Mouse (Mus musculus) lung, embryonic 15.5 days (tissue): ENCODE data around the gene Oas1d. TPM values are rescaled to one million over a fixed set of nuclear protein-coding genes. Genes with fewer than 3 reads are reported as not detected.
"Not testable (repeated sequence)": the region's sequence is repeated elsewhere in the genome, so short reads cannot be mapped to it uniquely, and the experiment has no call there.

ENCODE experiments used
- ATAC-seq: fragments of 200-750 bp; cut with Nextera tagmentation; 2 replicates; pipeline ENCODE4 v1.8.0; 2017; ENCODE audit warnings: moderate number of reproducible peaks, borderline replicate concordance; ENCODE audit not compliant: low FRiP score, low TSS enrichment; ENCODE audit errors: extremely low read depth
- H3K27ac ChIP-seq: fragments of 300-500 bp; sonication (generic); 2 replicates; pipeline ENCODE4 v1.5.1; 2015; ENCODE audit warnings: moderate library complexity, mild to moderate bottlenecking, inconsistent platforms
- H3K27me3 ChIP-seq: fragments of 300-500 bp; sonication (generic); 2 replicates; pipeline ENCODE4 v1.6.1; 2015; ENCODE audit warnings: inconsistent platforms
- H3K36me3 ChIP-seq: fragments of 300-500 bp; sonication (generic); 2 replicates; pipeline ENCODE4 v1.6.1; 2015; ENCODE audit warnings: inconsistent platforms
- H3K4me1 ChIP-seq: fragments of 300-500 bp; sonication (generic); 2 replicates; pipeline ENCODE4 v1.6.1; 2015; ENCODE audit warnings: inconsistent platforms
- H3K4me2 ChIP-seq: fragments of 300-500 bp; sonication (generic); 2 replicates; pipeline ENCODE4 v1.6.1; 2015; ENCODE audit warnings: inconsistent platforms, mild to moderate bottlenecking, moderate library complexity
- H3K4me3 ChIP-seq: fragments of 300-500 bp; sonication (generic); 2 replicates; pipeline ENCODE4 v1.5.1; 2015; ENCODE audit warnings: mild to moderate bottlenecking, inconsistent platforms
- H3K9ac ChIP-seq: fragments of 300-500 bp; sonication (generic); 2 replicates; pipeline ENCODE4 v1.6.1; 2015; ENCODE audit warnings: inconsistent platforms
- H3K9me3 ChIP-seq: fragments of 300-500 bp; sonication (generic); 2 replicates; pipeline ENCODE4 v1.6.1; 2016; ENCODE audit warnings: inconsistent platforms
- WGBS: fragments of 180-500 bp; shearing (Covaris S2); methylation state at CpG from one replicate; pipeline ENCODE4 v1.1.7; 2015; 5-methylcytosine and 5-hydroxymethylcytosine counted together
- polyA plus RNA-seq: library from polyadenylated mRNA; unstranded; fragments of >200 nt; fragmentation: Nextera tagmentation; extraction: Ambion mirVana; gene quantifications from 2 replicates; pipeline ENCODE4 v1.2.1, GENCODE M21; 2015

Oas1d gene
- polyA plus RNA-seq, 1 experiment from 2014 or later: not detected

- H3K4me1 ChIP-seq, H3K4me3 ChIP-seq, H3K9me3 ChIP-seq, ATAC-seq, H3K9ac ChIP-seq, H3K4me2 ChIP-seq, H3K27ac ChIP-seq, H3K27me3 ChIP-seq, H3K36me3 ChIP-seq: not testable (repeated sequence)
- 28% methylated on average over 4 of the region's 4 CpGs for WGBS
Measured at GRCm38 (mm10) chr5:120888294-120888815, 26.0 kb upstream of the Oas1d start.

- Histone ChIP-seq H3K27me3 (no peaks in the 10 kb centered on the region), H3K9me3 (no peaks in the 10 kb centered on the region), H3K4me1 (no peaks in the 10 kb centered on the region), H3K4me2 (no peak overlapping the region), H3K9ac (no peak overlapping the region), H3K36me3 (no peaks in the 10 kb centered on the region), H3K4me3 (no peak overlapping the region), H3K27ac (no peak overlapping the region)
- ATAC-seq: no peak
- 65% methylated on average over 2 of the region's 2 CpGs for WGBS
Measured at GRCm38 (mm10) chr5:120890026-120890425, 24.3 kb upstream of the Oas1d start.

- Histone ChIP-seq H3K9me3 (no peaks in the 10 kb centered on the region), H3K27ac (no peak overlapping the region), H3K4me2 (no peak overlapping the region), H3K9ac (no peak overlapping the region), H3K36me3 (no peaks in the 10 kb centered on the region), H3K4me3 (no peak overlapping the region), H3K4me1 (no peaks in the 10 kb centered on the region), H3K27me3 (no peaks in the 10 kb centered on the region)
- WGBS: 49% methylated on average over 3 of the region's 3 CpGs
- ATAC-seq: no peak
Measured at GRCm38 (mm10) chr5:120890991-120891390, 23.3 kb upstream of the Oas1d start.

GRCm38 (mm10) chr5:120891566-120892242 is 22.6 kb upstream of the Oas1d start:
- WGBS: 69% methylated on average over 2 of the region's 2 CpGs
- H3K27me3 ChIP-seq, H3K9me3 ChIP-seq, H3K4me3 ChIP-seq, H3K36me3 ChIP-seq, ATAC-seq, H3K27ac ChIP-seq, H3K9ac ChIP-seq, H3K4me2 ChIP-seq, H3K4me1 ChIP-seq: not testable (repeated sequence)

- ATAC-seq: no peak
- no peak overlapping the region for H3K9ac ChIP-seq
- WGBS: 39% methylated on average over 2 of the region's 2 CpGs
- H3K9me3 ChIP-seq: no peaks in the 10 kb centered on the region
- H3K4me3 ChIP-seq: no peak overlapping the region
- H3K27ac ChIP-seq: no peak overlapping the region
- H3K27me3 ChIP-seq: no peaks in the 10 kb centered on the region
- no peaks in the 10 kb centered on the region for H3K4me1 ChIP-seq
- no peak overlapping the region for H3K4me2 ChIP-seq
- no peaks in the 10 kb centered on the region for H3K36me3 ChIP-seq
Measured at GRCm38 (mm10) chr5:120892243-120892660, 22.1 kb upstream of the Oas1d start.

- H3K27ac ChIP-seq, H3K4me1 ChIP-seq, H3K27me3 ChIP-seq, H3K36me3 ChIP-seq, H3K4me2 ChIP-seq, H3K9ac ChIP-seq, H3K9me3 ChIP-seq, H3K4me3 ChIP-seq, ATAC-seq: not testable (repeated sequence)
- 86% methylated on average over 4 of the region's 4 CpGs for WGBS
Measured at GRCm38 (mm10) chr5:120893866-120894265, 20.5 kb upstream of the Oas1d start.

- H3K4me3 ChIP-seq, H3K9me3 ChIP-seq, ATAC-seq, H3K36me3 ChIP-seq, H3K4me1 ChIP-seq, H3K27ac ChIP-seq, H3K9ac ChIP-seq, H3K4me2 ChIP-seq, H3K27me3 ChIP-seq: not testable (repeated sequence)
- 70% methylated on average over 2 of the region's 2 CpGs for WGBS
Measured at GRCm38 (mm10) chr5:120894692-120895091, 19.6 kb upstream of the Oas1d start.

GRCm38 (mm10) chr5:120895231-120895900 is 19.0 kb upstream of the Oas1d start:
- Histone ChIP-seq H3K36me3 (no peaks in the 10 kb centered on the region), H3K4me3 (no peak overlapping the region), H3K4me1 (no peaks in the 10 kb centered on the region), H3K27ac (no peak overlapping the region), H3K27me3 (no peaks in the 10 kb centered on the region), H3K4me2 (no peak overlapping the region), H3K9ac (no peak overlapping the region), H3K9me3 (no peaks in the 10 kb centered on the region)
- no peak for ATAC-seq
- 84% methylated on average over 11 of the region's 11 CpGs for WGBS

- H3K4me3 ChIP-seq: no peak overlapping the region
- no peak overlapping the region for H3K27ac ChIP-seq
- H3K4me1 ChIP-seq: no peaks in the 10 kb centered on the region
- 81% methylated on average over 6 of the region's 6 CpGs for WGBS
- H3K9me3 ChIP-seq: no peaks in the 10 kb centered on the region
- no peaks in the 10 kb centered on the region for H3K36me3 ChIP-seq
- H3K4me2 ChIP-seq: no peak overlapping the region
- no peaks in the 10 kb centered on the region for H3K27me3 ChIP-seq
- ATAC-seq: no peak
- no peak overlapping the region for H3K9ac ChIP-seq
Measured at GRCm38 (mm10) chr5:120898307-120898706, 16.0 kb upstream of the Oas1d start.

GRCm38 (mm10) chr5:120898726-120899125 is 15.6 kb upstream of the Oas1d start:
- Histone ChIP-seq H3K4me1 (no peaks in the 10 kb centered on the region), H3K9ac (no peak overlapping the region), H3K27me3 (no peaks in the 10 kb centered on the region), H3K4me3 (no peak overlapping the region), H3K9me3 (no peaks in the 10 kb centered on the region), H3K27ac (no peak overlapping the region), H3K36me3 (no peaks in the 10 kb centered on the region), H3K4me2 (no peak overlapping the region)
- ATAC-seq: no peak

GRCm38 (mm10) chr5:120900666-120901065 is 13.7 kb upstream of the Oas1d start:
- WGBS: 40% methylated on average over 1 of the region's 1 CpGs

GRCm38 (mm10) chr5:120902056-120902455 is 12.3 kb upstream of the Oas1d start:
- no peak for ATAC-seq
- 91% methylated on average over 5 of the region's 5 CpGs for WGBS
- H3K36me3 ChIP-seq: no peaks in the 10 kb centered on the region
- H3K27me3 ChIP-seq: no peaks in the 10 kb centered on the region
- H3K4me3 ChIP-seq: no peak overlapping the region
- H3K4me1 ChIP-seq: no peaks in the 10 kb centered on the region
- H3K9me3 ChIP-seq: no peaks in the 10 kb centered on the region
- H3K27ac ChIP-seq: no peak overlapping the region
- H3K9ac ChIP-seq: no peak overlapping the region
- no peak overlapping the region for H3K4me2 ChIP-seq

More at GRCm38 (mm10) chr5:120900666-120901065, 13.7 kb upstream of the Oas1d start:
- Histone ChIP-seq H3K4me3 (no peak overlapping the region), H3K36me3 (no peaks in the 10 kb centered on the region), H3K4me2 (no peak overlapping the region), H3K9me3 (no peaks in the 10 kb centered on the region), H3K9ac (no peak overlapping the region), H3K27me3 (no peaks in the 10 kb centered on the region), H3K4me1 (no peaks in the 10 kb centered on the region), H3K27ac (no peak overlapping the region)
- no peak for ATAC-seq
